Mouse (Mus musculus): ENCODE data around the gene Vmn1r204. TPM values are rescaled to one million over a fixed set of nuclear protein-coding genes. Genes with fewer than 3 reads are reported as not detected.
"Not testable (repeated sequence)": the region's sequence is repeated elsewhere in the genome, so short reads cannot be mapped to it uniquely, and the experiment has no call there.

Vmn1r204 gene
- polyA plus RNA-seq (2014; fragmentation: Nextera tagmentation; extraction: Ambion mirVana), result not detected in 2 replicates

GRCm38 (mm10) chr13:22552898-22553297, at the start of gene Vmn1r204:
Gene Vmn1r204 (plus strand): TSS chr13:22553198.
- WGBS, result 71% methylated on average over 1 of the region's 1 CpGs
- H3K9me3 ChIP-seq (ENCODE audit: control insufficient read depth, low read depth, low read length); H3K4me2 ChIP-seq (replicated peaks; ENCODE audit: low read depth, low read length); H3K4me3 ChIP-seq (ENCODE audit: low read depth, low read length); H3K9ac ChIP-seq (replicated peaks; ENCODE audit: low read depth, low read length); ATAC-seq (ENCODE audit: insufficient number of reproducible peaks, insufficient read depth, low FRiP score, low read depth); H3K4me1 ChIP-seq (ENCODE audit: control insufficient read depth, insufficient read depth, low read length); H3K27me3 ChIP-seq (ENCODE audit: control insufficient read depth, insufficient read depth, low read length); H3K27ac ChIP-seq (ENCODE audit: low read length); H3K36me3 ChIP-seq (ENCODE audit: control insufficient read depth, insufficient read depth, low read length): not testable (repeated sequence)

- Histone ChIP-seq H3K4me3 (ENCODE audit: low read depth, low read length) (no peak within 1 kb of the TSS), H3K27me3 (ENCODE audit: control insufficient read depth, insufficient read depth, low read length) (no peaks in the 10 kb centered on the region), H3K36me3 (ENCODE audit: control insufficient read depth, insufficient read depth, low read length) (no peaks in the 10 kb centered on the region), H3K27ac (ENCODE audit: low read length) (no peak within 1 kb of the TSS), H3K9ac (replicated peaks; ENCODE audit: low read depth, low read length) (no peak within 1 kb of the TSS), H3K9me3 (ENCODE audit: control insufficient read depth, low read depth, low read length) (no peaks in the 10 kb centered on the region), H3K4me2 (replicated peaks; ENCODE audit: low read depth, low read length) (no peak within 1 kb of the TSS), H3K4me1 (ENCODE audit: control insufficient read depth, insufficient read depth, low read length) (no peaks in the 10 kb centered on the region)
- no peak for ATAC-seq (ENCODE audit: insufficient number of reproducible peaks, insufficient read depth, low FRiP score, low read depth)
Measured at GRCm38 (mm10) chr13:22505281-22505680, 47.7 kb upstream of the Vmn1r204 start, which contains the start of gene Vmn1r202. Gene Vmn1r202 (minus strand): TSS chr13:22505381.

- Histone ChIP-seq H3K4me1 (ENCODE audit: control insufficient read depth, insufficient read depth, low read length) (no peaks in the 10 kb centered on the region), H3K4me2 (replicated peaks; ENCODE audit: low read depth, low read length) (no peak within 1 kb of the TSS), H3K4me3 (ENCODE audit: low read depth, low read length) (no peak within 1 kb of the TSS), H3K27me3 (ENCODE audit: control insufficient read depth, insufficient read depth, low read length) (no peaks in the 10 kb centered on the region), H3K9ac (replicated peaks; ENCODE audit: low read depth, low read length) (no peak within 1 kb of the TSS), H3K36me3 (ENCODE audit: control insufficient read depth, insufficient read depth, low read length) (no peaks in the 10 kb centered on the region), H3K9me3 (ENCODE audit: control insufficient read depth, low read depth, low read length) (no peaks in the 10 kb centered on the region), H3K27ac (ENCODE audit: low read length) (no peak within 1 kb of the TSS)
- ATAC-seq (ENCODE audit: insufficient number of reproducible peaks, insufficient read depth, low FRiP score, low read depth), result no peak
Measured at GRCm38 (mm10) chr13:22517814-22518213, 35.2 kb upstream of the Vmn1r204 start, which contains the start of gene Vmn1r203. Gene Vmn1r203 (plus strand): TSS chr13:22518114.

GRCm38 (mm10) chr13:22574911-22575310, 21.9 kb downstream of the Vmn1r204 start:
- H3K27ac ChIP-seq (ENCODE audit: low read length); H3K27me3 ChIP-seq (ENCODE audit: control insufficient read depth, insufficient read depth, low read length); H3K9ac ChIP-seq (replicated peaks; ENCODE audit: low read depth, low read length); H3K4me2 ChIP-seq (replicated peaks; ENCODE audit: low read depth, low read length); H3K9me3 ChIP-seq (ENCODE audit: control insufficient read depth, low read depth, low read length); H3K4me3 ChIP-seq (ENCODE audit: low read depth, low read length); ATAC-seq (ENCODE audit: insufficient number of reproducible peaks, insufficient read depth, low FRiP score, low read depth); H3K36me3 ChIP-seq (ENCODE audit: control insufficient read depth, insufficient read depth, low read length); H3K4me1 ChIP-seq (ENCODE audit: control insufficient read depth, insufficient read depth, low read length): not testable (repeated sequence)
- WGBS, result 77% methylated on average over 3 of the region's 3 CpGs

- not testable (repeated sequence) for H3K9me3 ChIP-seq (ENCODE audit: control insufficient read depth, low read depth, low read length); ATAC-seq (ENCODE audit: insufficient number of reproducible peaks, insufficient read depth, low FRiP score, low read depth); H3K9ac ChIP-seq (replicated peaks; ENCODE audit: low read depth, low read length); H3K4me1 ChIP-seq (ENCODE audit: control insufficient read depth, insufficient read depth, low read length); H3K4me3 ChIP-seq (ENCODE audit: low read depth, low read length); H3K27ac ChIP-seq (ENCODE audit: low read length); H3K4me2 ChIP-seq (replicated peaks; ENCODE audit: low read depth, low read length); H3K36me3 ChIP-seq (ENCODE audit: control insufficient read depth, insufficient read depth, low read length); H3K27me3 ChIP-seq (ENCODE audit: control insufficient read depth, insufficient read depth, low read length)
- WGBS, result 79% methylated on average over 14 of the region's 14 CpGs
Measured at GRCm38 (mm10) chr13:22583336-22583735, 30.3 kb downstream of the Vmn1r204 start.

- no peak within 1 kb of the TSS for H3K4me2 ChIP-seq (replicated peaks; ENCODE audit: low read depth, low read length)
- no peaks in the 10 kb centered on the region for H3K27me3 ChIP-seq (ENCODE audit: control insufficient read depth, insufficient read depth, low read length)
- WGBS, result 88% methylated on average over 3 of the region's 3 CpGs
- H3K27ac ChIP-seq (ENCODE audit: low read length), result no peak within 1 kb of the TSS
- no peaks in the 10 kb centered on the region for H3K4me1 ChIP-seq (ENCODE audit: control insufficient read depth, insufficient read depth, low read length)
- no peaks in the 10 kb centered on the region for H3K36me3 ChIP-seq (ENCODE audit: control insufficient read depth, insufficient read depth, low read length)
- H3K4me3 ChIP-seq (ENCODE audit: low read depth, low read length), result no peak within 1 kb of the TSS
- no peaks in the 10 kb centered on the region for H3K9me3 ChIP-seq (ENCODE audit: control insufficient read depth, low read depth, low read length)
- no peak within 1 kb of the TSS for H3K9ac ChIP-seq (replicated peaks; ENCODE audit: low read depth, low read length)
- ATAC-seq (ENCODE audit: insufficient number of reproducible peaks, insufficient read depth, low FRiP score, low read depth), result no peak
Measured at GRCm38 (mm10) chr13:22592900-22593299, 39.9 kb downstream of the Vmn1r204 start, which contains the start of gene Vmn1r205. Gene Vmn1r205 (minus strand): TSS chr13:22593000.

Other genes starting within 250 kb of the Vmn1r204 start
- not detected in 2 replicates for gene Vmn1r197, start 228.6 kb upstream of the Vmn1r204 start, polyA plus RNA-seq (2014; fragmentation: Nextera tagmentation; extraction: Ambion mirVana)
- gene Vmn1r198, start 202.8 kb upstream of the Vmn1r204 start, polyA plus RNA-seq (2014; fragmentation: Nextera tagmentation; extraction: Ambion mirVana), result not detected in 2 replicates
- gene Vmn1r199, start 173.4 kb upstream of the Vmn1r204 start, polyA plus RNA-seq (2014; fragmentation: Nextera tagmentation; extraction: Ambion mirVana), result not detected in 2 replicates
- gene Vmn1r200, start 162.8 kb upstream of the Vmn1r204 start, polyA plus RNA-seq (2014; fragmentation: Nextera tagmentation; extraction: Ambion mirVana), result not detected in 2 replicates
- not detected in 2 replicates for gene Vmn1r201, start 81.3 kb upstream of the Vmn1r204 start, polyA plus RNA-seq (2014; fragmentation: Nextera tagmentation; extraction: Ambion mirVana)
- not detected in 2 replicates for gene Vmn1r202, start 47.8 kb upstream of the Vmn1r204 start, polyA plus RNA-seq (2014; fragmentation: Nextera tagmentation; extraction: Ambion mirVana)
- gene Vmn1r203, start 35.1 kb upstream of the Vmn1r204 start, polyA plus RNA-seq (2014; fragmentation: Nextera tagmentation; extraction: Ambion mirVana), result not detected in 2 replicates
- gene Vmn1r205, start 39.8 kb downstream of the Vmn1r204 start, polyA plus RNA-seq (2014; fragmentation: Nextera tagmentation; extraction: Ambion mirVana), result not detected in 2 replicates
- gene Vmn1r206, start 71.1 kb downstream of the Vmn1r204 start, polyA plus RNA-seq (2014; fragmentation: Nextera tagmentation; extraction: Ambion mirVana), result not detected in 2 replicates
- gene Vmn1r207-ps, start 176.4 kb downstream of the Vmn1r204 start, polyA plus RNA-seq (2014; fragmentation: Nextera tagmentation; extraction: Ambion mirVana), result not detected in 2 replicates
- not detected in 2 replicates for gene Vmn1r208, start 224.2 kb downstream of the Vmn1r204 start, polyA plus RNA-seq (2014; fragmentation: Nextera tagmentation; extraction: Ambion mirVana)